Mouse (Mus musculus): ENCODE data around the gene Jsrp1.

Gene Jsrp1

DNA sequence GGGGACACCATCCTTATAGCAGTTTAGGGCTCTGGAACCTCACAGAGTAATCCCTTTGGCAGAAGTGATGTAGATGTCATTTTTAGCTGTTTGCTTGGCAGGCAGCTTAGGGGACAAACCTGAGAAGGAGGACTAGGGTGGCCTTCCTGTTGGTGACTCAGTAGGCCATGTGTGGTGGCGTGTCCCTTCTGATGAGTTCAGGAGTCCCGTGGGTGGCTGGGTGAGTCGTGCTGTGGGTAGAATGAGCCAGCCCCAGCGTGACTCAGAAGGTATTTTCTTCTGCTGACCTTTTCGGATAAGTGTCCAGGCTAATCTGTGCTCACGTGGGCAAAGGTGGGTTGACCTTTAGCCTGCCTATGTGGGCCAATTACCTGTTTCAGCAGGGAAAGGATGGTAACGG, 54.6 kb downstream of the Jsrp1 start:
- DNase-seq (ENCODE audit: low read depth, low spot score): peak; percentile 56

Data from 3T3-L1 (cell line).